Mouse (Mus musculus) midbrain, embryonic 10.5 days (tissue): ENCODE data around the gene Znrf2. TPM values are rescaled to one million over a fixed set of nuclear protein-coding genes. Genes with fewer than 3 reads are reported as not detected.

ENCODE experiments used
- DNase-seq: peaks from one replicate; pipeline ENCODE4 v3.0.0-alpha.2; 2017; ENCODE audit warnings: low spot score
- H3K27ac ChIP-seq: fragments of 300-500 bp; sonication (generic); replicated peaks from 2 replicates; pipeline ENCODE4 v1.5.1; 2016; ENCODE audit warnings: mild to moderate bottlenecking
- H3K27me3 ChIP-seq: fragments of 300-500 bp; sonication (generic); 2 replicates; pipeline ENCODE4 v1.6.1; 2016; ENCODE audit warnings: low read depth, mild to moderate bottlenecking; ENCODE audit not compliant: poor library complexity, severe bottlenecking
- H3K36me3 ChIP-seq: fragments of 300-500 bp; sonication (generic); 2 replicates; pipeline ENCODE4 v1.6.1; 2016; ENCODE audit warnings: mild to moderate bottlenecking, moderate library complexity
- H3K4me1 ChIP-seq: fragments of 300-500 bp; sonication (generic); 2 replicates; pipeline ENCODE4 v1.6.1; 2016
- H3K4me3 ChIP-seq: fragments of 300-500 bp; sonication (generic); 2 replicates; pipeline ENCODE4 v1.5.1; 2016; ENCODE audit warnings: mild to moderate bottlenecking, moderate library complexity
- H3K9me3 ChIP-seq: fragments of 300-500 bp; sonication (generic); replicated peaks from 2 replicates; pipeline ENCODE4 v1.6.1; 2016; ENCODE audit warnings: mild to moderate bottlenecking
- WGBS: fragments of 180-500 bp; shearing (Covaris S2); methylation state at CpG from one replicate; pipeline ENCODE4 v1.1.7; 2016; 5-methylcytosine and 5-hydroxymethylcytosine counted together
- polyA plus RNA-seq: library from polyadenylated mRNA; unstranded; fragments of >200 nt; fragmentation: Nextera tagmentation; extraction: Ambion mirVana; gene quantifications from 2 replicates; pipeline ENCODE4 v1.2.1, GENCODE M21; 2016

The Znrf2 gene
- polyA plus RNA-seq, 1 experiment from 2014 or later, result 2.2 TPM

DNA sequence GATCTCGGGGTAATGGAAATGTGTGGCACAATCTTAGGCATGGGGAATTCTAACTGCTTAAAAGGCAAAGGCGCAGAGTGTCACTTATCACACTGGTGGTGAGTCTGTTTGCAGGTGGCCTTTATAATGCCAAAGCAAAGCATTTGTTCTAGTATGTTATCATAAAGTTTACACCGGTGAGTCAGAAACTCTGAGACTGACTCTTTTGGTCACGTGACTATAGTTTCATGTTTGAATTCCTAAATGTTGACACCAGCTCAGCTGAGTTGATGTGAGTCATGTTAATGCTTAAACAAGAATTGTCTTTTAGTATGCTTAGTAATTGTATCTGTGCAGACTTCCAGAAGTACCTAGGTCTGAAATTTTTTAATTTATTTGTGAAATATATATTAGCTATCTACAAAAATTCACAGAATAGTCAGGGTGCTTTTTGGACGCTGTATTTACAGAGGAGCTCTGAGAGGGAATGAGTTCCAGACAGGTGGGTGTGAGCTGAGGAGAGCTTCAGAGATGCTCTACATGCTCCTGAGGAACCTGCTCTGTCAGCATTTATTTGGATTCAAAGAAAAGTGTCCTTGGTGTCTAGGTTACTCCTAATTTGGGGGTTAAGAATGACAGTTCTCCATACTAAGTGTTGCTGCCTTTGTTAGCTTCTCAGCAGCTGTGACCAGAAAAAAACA, 50.2 kb downstream of the Znrf2 start:
- no peak overlapping the region for H3K27ac ChIP-seq
- no peaks in the 10 kb centered on the region for H3K9me3 ChIP-seq
- no peaks in the 10 kb centered on the region for H3K27me3 ChIP-seq
- DNase-seq, result no peak
- 0 out of 2 replicates have a peak, but pooled peaks cover 4% of the 10 kb centered on the region for H3K36me3 ChIP-seq
- no peak overlapping the region for H3K4me3 ChIP-seq
- WGBS, result 88% methylated on average over 5 of the region's 5 CpGs
- H3K4me1 ChIP-seq, result peaks cover 6% of the 10 kb centered on the region; the same call in 1 of the 2 replicates

DNA sequence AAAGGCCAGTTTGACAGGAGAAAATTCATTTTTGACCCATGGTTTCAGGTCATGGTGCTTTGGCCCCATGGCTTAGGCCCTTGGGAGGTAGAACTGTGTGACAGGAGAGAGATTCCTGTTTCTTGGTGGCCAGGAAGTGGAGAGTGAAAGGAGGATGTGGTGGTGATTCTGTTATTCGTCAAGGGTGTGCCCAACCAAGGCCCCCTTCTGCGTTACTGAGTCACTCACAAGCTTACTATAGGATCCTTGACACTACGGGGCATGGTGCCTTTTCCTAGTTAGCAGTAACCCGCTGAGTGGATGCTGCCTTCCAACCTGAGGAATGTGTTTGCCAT, 50.7 kb downstream of the Znrf2 start:
- 68% methylated on average over 4 of the region's 4 CpGs for WGBS
- Histone ChIP-seq H3K4me3 (no peak overlapping the region), H3K9me3 (no peaks in the 10 kb centered on the region), H3K27ac (no peak overlapping the region), H3K27me3 (no peaks in the 10 kb centered on the region), H3K4me1 (peaks cover 6% of the 10 kb centered on the region; the same call in 1 of the 2 replicates), H3K36me3 (0 out of 2 replicates have a peak, but pooled peaks cover 4% of the 10 kb centered on the region)
- no peak for DNase-seq

DNA sequence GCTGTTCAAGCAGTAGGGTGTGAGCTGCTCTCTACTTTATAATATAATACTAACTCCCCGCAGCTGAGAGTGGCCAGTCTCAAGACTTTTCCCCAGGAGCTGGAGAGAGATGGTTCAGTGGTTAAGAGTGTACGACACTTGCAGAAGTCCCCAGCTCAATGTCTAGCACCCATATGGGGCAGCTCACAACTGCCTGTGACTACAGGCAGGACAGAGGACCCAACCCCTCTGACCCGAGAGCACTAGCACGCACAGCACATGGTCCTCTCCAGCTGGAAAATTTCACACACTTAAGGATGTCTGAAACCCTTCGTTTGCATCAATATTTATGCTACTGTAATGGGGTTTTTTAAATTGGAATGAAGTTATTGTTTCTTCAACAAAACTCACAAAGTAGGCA, 56.3 kb downstream of the Znrf2 start:
- H3K9me3 ChIP-seq, result no peaks in the 10 kb centered on the region
- no peak overlapping the region for H3K27ac ChIP-seq
- H3K4me3 ChIP-seq, result no peak overlapping the region
- DNase-seq, result no peak
- H3K36me3 ChIP-seq, result no peaks in the 10 kb centered on the region
- H3K27me3 ChIP-seq, result no peaks in the 10 kb centered on the region
- H3K4me1 ChIP-seq, result 0 out of 2 replicates have a peak, but pooled peaks cover 2% of the 10 kb centered on the region
- 94% methylated on average over 5 of the region's 5 CpGs for WGBS

DNA sequence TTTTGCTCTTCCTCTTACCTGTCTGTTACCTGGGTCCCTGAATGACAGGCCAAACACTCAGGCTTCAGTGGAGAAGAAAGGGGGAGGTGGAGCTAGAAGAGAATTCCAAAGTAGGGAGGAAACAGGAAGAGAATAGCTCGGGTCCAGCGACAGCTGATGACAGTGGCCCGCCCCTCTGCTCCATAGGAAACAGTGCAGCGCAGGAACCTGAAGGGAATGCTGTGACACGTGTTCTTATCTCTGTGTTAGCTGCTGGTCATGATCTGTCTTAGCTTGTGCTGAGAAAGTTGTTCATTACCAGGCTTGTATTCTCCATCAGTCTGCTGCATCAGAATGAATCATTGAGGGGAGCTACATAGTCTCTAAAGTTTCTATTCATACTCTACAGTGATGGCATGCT, 60.1 kb downstream of the Znrf2 start:
- DNase-seq, result no peak
- H3K27ac ChIP-seq, result no peak overlapping the region
- 0 out of 2 replicates have a peak, but pooled peaks cover 6% of the 10 kb centered on the region for H3K36me3 ChIP-seq
- 0 out of 2 replicates have a peak, but pooled peaks cover 2% of the 10 kb centered on the region for H3K4me1 ChIP-seq
- H3K27me3 ChIP-seq, result no peaks in the 10 kb centered on the region
- no peaks in the 10 kb centered on the region for H3K9me3 ChIP-seq
- 54% methylated on average over 5 of the region's 5 CpGs for WGBS
- no peak overlapping the region for H3K4me3 ChIP-seq

DNA sequence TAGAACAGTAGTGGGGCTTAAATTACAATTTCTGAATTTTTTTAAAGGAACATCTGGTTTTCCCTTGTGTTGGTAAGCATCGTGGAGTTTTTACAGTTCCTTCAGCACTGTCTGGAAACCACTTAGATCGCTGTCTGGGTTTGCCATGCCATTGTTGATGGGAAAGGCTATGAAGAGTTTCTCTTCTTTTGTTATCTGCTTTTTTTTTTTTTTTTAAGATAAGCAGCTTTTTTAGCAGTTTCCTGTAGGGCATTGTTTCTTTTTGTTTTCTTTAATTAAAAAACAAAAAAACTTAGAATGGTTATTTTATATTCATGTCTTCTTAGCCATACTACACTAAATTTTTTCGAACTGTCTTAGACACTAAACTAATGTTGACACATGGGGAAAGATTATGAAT, 60.9 kb downstream of the Znrf2 start:
- 92% methylated on average over 3 of the region's 3 CpGs for WGBS
- DNase-seq, result no peak
- H3K9me3 ChIP-seq, result no peaks in the 10 kb centered on the region
- H3K27me3 ChIP-seq, result no peaks in the 10 kb centered on the region
- H3K4me3 ChIP-seq, result no peak overlapping the region
- 0 out of 2 replicates have a peak, but pooled peaks cover 6% of the 10 kb centered on the region for H3K36me3 ChIP-seq
- H3K27ac ChIP-seq, result no peak overlapping the region
- 0 out of 2 replicates have a peak, but pooled peaks cover 2% of the 10 kb centered on the region for H3K4me1 ChIP-seq

DNA sequence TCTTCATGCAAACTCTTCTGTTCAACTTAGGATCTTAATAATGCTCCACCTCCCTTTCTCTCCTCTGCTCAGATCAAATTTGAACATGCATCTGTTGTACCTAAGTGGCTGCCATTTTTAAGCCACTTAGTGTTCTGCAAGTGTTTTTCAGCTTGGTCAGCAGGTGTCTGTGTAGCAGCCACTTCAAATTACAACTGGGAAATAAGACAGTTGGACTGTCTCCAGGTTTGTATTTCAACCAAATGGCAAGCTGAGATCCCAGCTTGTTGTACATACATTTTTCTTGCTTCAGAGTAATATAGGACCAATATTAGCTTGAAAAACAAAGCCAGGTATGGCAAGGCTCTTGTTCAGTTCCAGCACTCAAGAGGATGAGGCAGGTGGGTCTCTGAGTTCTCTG, 61.8 kb downstream of the Znrf2 start:
- Histone ChIP-seq H3K9me3 (no peaks in the 10 kb centered on the region), H3K27me3 (no peaks in the 10 kb centered on the region), H3K36me3 (0 out of 2 replicates have a peak, but pooled peaks cover 6% of the 10 kb centered on the region), H3K4me3 (no peak overlapping the region), H3K4me1 (0 out of 2 replicates have a peak, but pooled peaks cover 2% of the 10 kb centered on the region), H3K27ac (no peak overlapping the region)
- no peak for DNase-seq

DNA sequence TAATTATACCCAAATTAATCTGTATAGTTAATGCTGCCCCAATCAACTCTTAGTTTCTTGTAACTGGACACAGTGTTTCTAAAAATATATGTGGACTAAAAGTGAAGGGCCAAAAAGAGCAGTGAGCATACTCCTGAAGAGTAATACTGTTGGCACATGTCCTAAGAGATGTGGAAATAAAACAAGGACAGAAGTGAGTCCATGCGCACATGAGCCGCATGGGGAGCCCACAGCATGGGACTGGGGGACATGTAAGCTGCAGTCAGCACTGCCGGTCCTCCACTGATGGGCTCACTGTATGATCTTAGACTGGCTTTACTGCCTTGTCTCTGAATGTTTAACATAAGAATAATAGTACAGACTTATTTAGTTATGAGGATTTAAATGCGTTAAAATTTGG, 63.4 kb downstream of the Znrf2 start:
- WGBS, result 95% methylated on average over 4 of the region's 4 CpGs
- H3K9me3 ChIP-seq, result no peaks in the 10 kb centered on the region
- no peak for DNase-seq
- no peak overlapping the region for H3K4me3 ChIP-seq
- H3K4me1 ChIP-seq, result 0 out of 2 replicates have a peak, but pooled peaks cover 2% of the 10 kb centered on the region
- 0 out of 2 replicates have a peak, but pooled peaks cover 6% of the 10 kb centered on the region for H3K36me3 ChIP-seq
- no peaks in the 10 kb centered on the region for H3K27me3 ChIP-seq
- H3K27ac ChIP-seq, result no peak overlapping the region

DNA sequence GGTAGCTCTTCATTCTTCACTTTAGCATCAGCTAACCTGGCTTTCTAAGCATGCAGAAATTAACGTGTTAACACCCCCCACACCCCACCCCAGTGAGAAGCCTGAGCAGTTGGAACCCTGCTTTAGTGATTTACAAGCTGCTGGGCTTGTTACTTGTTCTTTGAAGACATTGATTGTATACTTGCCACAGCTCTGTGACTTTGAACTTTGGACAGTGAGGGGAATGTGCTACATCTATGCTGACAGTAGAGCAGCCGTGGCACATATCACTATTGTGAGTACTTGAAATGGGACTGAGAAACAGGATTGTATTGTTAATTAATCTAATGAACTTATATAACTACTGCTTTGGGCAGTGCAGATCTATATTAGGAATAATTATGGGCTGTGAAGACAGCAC, 66.7 kb downstream of the Znrf2 start:
- Histone ChIP-seq H3K27me3 (no peaks in the 10 kb centered on the region), H3K4me1 (no peaks in the 10 kb centered on the region), H3K4me3 (no peak overlapping the region), H3K27ac (no peak overlapping the region), H3K36me3 (0 out of 2 replicates have a peak, but pooled peaks cover 5% of the 10 kb centered on the region), H3K9me3 (no peaks in the 10 kb centered on the region)
- WGBS, result 94% methylated on average over 2 of the region's 2 CpGs
- no peak for DNase-seq

DNA sequence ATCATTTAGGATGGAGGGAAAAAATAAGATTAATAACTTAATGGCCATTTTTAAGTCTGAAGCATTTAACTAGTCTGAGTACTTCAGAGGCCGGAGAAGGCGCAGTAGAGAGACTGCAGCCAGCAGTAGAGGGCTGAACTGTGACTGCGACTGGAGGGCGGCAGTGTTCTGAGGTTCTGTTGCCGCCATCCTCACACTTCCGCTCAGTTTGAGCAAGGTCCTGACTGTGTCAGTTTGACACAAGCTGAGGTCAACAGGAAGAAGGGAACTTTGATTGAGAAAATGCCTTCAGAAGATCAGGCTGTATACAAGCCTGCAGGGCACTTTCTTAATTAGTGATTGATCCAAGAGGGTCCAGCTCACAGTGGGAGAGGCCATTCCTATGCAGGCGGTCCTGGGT, 69.5 kb downstream of the Znrf2 start:
- WGBS, result 74% methylated on average over 7 of the region's 7 CpGs
- no peak for DNase-seq
- Histone ChIP-seq H3K27ac (no peak overlapping the region), H3K4me3 (no peak overlapping the region), H3K27me3 (no peaks in the 10 kb centered on the region), H3K4me1 (peaks cover 9% of the 10 kb centered on the region), H3K9me3 (no peaks in the 10 kb centered on the region), H3K36me3 (no peaks in the 10 kb centered on the region)

DNA sequence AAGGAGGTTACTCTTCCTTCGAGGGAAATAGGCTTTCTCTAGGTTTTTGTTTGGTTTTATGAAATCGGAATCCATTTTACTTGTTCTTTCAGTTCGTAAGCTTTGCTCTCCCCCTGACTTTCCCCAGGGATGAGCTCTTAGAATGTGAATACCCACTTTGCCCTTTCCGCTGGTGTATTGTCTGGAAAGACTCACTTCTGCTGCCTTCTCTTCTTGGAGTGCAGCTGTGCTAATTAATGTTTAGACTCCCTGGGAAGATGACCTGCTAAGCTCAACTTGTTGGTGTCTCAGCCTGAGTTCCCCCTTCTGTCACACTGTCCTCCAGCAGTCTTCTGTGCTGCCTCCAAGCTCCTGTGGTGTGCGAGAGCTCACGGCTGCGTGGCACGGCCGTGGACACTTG, 73.5 kb downstream of the Znrf2 start:
- 50% methylated on average over 9 of the region's 9 CpGs for WGBS
- Histone ChIP-seq H3K4me1 (peaks cover 9% of the 10 kb centered on the region), H3K36me3 (no peaks in the 10 kb centered on the region), H3K27ac (0 out of 2 replicates have a peak overlapping the region, but pooled peaks have one; percentile 52), H3K4me3 (no peak overlapping the region), H3K27me3 (no peaks in the 10 kb centered on the region), H3K9me3 (no peaks in the 10 kb centered on the region)
- no peak for DNase-seq

DNA sequence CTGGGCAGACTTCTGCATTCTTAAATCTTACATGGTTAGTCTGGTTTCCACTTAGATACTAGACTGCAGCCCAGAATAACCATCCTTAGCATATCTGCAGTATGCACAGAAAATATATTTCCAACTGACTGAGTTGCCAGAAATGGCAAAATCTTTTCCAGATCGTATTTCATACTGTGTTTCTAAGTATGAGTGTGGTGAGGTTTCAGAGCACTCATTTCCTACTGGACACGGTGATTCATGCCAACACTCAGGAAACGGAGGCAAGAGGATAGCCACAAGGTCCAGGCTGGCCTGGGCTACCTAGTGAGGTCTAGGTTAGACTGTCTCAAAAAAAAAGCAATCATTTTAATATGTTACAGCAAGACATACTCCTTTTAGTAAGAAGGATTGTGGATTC, 74.7 kb downstream of the Znrf2 start:
- no peaks in the 10 kb centered on the region for H3K36me3 ChIP-seq
- H3K4me3 ChIP-seq, result no peak overlapping the region
- peaks cover 9% of the 10 kb centered on the region for H3K4me1 ChIP-seq
- no peak for DNase-seq
- no peak overlapping the region for H3K27ac ChIP-seq
- WGBS, result 91% methylated on average over 3 of the region's 3 CpGs
- H3K9me3 ChIP-seq, result no peaks in the 10 kb centered on the region
- H3K27me3 ChIP-seq, result no peaks in the 10 kb centered on the region

DNA sequence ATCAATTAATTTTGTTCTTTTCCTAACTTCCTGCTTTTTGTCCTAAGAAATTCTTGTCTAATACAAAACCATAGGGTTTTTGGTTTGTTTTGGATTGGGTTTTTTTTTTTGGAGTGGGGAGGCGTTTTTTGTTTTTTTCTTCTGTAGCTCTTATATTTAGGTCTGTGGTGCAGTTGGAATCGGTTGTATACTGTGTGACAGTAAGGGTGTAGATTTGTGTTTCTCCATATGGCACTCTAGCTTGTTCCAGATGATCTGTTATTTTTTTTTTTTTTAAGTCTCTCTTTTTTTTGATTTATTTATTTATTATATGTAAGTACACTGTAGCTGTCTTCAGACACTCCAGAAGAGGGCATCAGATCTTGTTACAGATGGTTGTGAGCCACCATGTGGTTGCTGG, 83.5 kb downstream of the Znrf2 start:
- no peak for DNase-seq
- 89% methylated on average over 2 of the region's 2 CpGs for WGBS
- no peak overlapping the region for H3K27ac ChIP-seq
- no peaks in the 10 kb centered on the region for H3K4me1 ChIP-seq
- no peaks in the 10 kb centered on the region for H3K27me3 ChIP-seq
- no peak overlapping the region for H3K4me3 ChIP-seq
- no peaks in the 10 kb centered on the region for H3K9me3 ChIP-seq
- H3K36me3 ChIP-seq, result no peaks in the 10 kb centered on the region

DNA sequence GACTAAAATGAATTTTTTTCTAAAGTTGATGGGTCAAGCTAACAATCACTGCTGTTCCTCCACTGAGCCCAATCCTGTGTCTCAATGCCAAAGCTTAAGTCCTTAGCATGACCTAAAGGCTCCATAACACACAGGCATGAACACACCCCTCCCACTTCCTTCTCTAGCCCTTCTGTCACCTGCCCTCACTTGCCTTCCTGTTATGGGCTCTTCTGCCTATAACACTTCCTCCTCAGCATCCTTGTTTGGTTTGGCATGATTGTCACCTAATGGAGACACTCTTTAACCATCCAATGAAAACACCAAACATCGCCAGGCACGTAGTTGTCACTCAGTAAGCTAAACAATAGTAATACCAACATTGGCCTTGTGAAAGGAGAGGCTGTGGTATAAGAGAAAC, 85.8 kb downstream of the Znrf2 start:
- whole genome bisulfite sequencing, result 98% methylated on average over 2 of the region's 2 CpGs
- H3K4me1 ChIP-seq, result no peaks in the 10 kb centered on the region
- H3K27ac ChIP-seq, result no peak overlapping the region

More for the DNA sequence above, 85.8 kb downstream of the Znrf2 start:
- DNase-seq, result no peak
- Histone ChIP-seq H3K27me3 (no peaks in the 10 kb centered on the region), H3K36me3 (no peaks in the 10 kb centered on the region), H3K9me3 (no peaks in the 10 kb centered on the region), H3K4me3 (no peak overlapping the region)
